Mouse (Mus musculus) cerebellum, postnatal 10 days (tissue): ENCODE data around the gene Atp5h.
A peak's percentile ranks its signal among the peaks of the same experiment; 100 is the strongest.

ENCODE experiments used
- DNase-seq, 2 experiments: peaks; one replicate each; pipeline ENCODE4 v3.0.0; 2021; ENCODE audit warnings: mixed read lengths in 2 of 2

Gene Atp5h

DNA sequence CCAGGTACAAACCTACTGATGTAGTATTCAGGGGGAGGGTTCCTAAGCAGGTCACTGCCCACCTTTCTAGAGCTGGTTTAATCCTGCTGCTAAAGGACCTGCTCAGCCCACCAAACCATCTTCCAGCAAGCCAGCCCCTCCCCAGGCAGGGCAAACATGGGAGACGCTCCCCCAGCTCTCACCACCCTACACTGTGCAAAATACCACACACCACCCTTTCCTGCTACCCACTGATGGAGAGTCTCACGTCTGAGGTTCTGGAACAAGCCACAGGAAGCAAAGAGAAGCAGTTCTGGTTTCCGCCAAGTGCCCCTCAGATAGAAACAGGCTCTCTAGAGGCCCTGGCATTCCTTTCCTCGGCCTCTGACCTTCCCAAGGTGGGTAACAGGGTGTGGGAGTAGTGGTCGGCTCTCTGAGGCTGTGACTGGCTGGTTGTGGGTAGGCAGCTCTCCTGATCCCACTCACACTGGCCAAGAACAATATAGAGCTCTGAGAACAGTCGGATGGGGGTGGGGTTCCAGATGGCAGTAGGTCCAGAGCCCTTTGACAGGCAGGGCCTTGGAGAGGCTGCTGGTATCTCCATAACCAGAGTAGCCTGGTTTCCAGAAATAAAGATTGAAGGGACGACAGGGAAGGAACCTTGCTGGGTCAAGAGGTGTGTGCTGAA, 53.6 kb downstream of the Atp5h start:
- DNase-seq = peak; percentile 73 to 74
